Mouse (Mus musculus) embryo, embryonic 10 days (tissue): ENCODE data around the gene Insr.
"Not testable (repeated sequence)": the region's sequence is repeated elsewhere in the genome, so short reads cannot be mapped to it uniquely, and the experiment has no call there.

Experiments
- DNase-seq: peaks from one replicate; pipeline ENCODE4 v3.0.0-alpha.2; 2015; ENCODE audit warnings: low spot score

Insr gene

DNA sequence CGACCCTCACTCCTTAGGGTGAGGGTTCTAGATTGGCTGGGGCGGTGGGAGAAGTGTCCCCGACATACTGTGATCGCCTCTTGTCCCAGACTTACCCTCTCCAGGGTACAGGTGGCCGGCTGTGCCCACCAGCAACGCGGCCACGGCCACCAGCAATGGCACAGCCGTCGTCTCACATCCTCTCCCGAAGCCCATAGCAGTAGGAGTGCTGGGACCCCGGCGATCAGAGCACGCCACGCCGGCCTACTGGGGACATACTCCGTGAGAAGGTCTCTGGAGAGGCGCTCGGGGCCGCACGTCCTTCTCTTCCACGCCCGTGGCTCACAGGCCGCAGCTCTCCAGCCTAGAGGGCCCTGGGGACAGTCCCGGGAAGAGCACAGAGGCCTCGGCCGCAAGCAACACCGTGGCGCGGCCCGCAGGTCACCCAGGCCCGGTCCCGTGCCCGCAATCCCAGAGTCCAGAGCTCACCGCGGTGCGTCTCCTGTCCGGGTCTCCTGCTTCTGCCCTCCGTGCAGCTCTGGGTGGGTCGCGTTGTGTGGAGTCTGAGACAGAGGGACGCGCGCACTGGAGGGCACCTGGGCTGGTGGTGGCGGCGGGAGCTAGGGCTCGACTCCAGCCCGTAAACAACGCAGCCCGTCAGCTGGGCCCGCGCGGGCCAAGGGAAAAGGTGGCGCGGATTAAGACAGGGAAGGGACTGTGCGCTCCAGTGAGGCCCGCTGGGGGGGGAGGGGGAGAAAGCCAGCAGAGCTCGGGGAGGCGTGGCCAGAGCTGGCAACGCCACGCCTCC is at the start of gene Insr:
TSS of gene Insr (minus strand) at position 684 of the 787 bp plus-strand sequence.
- DNase-seq = peak; percentile 92

DNA sequence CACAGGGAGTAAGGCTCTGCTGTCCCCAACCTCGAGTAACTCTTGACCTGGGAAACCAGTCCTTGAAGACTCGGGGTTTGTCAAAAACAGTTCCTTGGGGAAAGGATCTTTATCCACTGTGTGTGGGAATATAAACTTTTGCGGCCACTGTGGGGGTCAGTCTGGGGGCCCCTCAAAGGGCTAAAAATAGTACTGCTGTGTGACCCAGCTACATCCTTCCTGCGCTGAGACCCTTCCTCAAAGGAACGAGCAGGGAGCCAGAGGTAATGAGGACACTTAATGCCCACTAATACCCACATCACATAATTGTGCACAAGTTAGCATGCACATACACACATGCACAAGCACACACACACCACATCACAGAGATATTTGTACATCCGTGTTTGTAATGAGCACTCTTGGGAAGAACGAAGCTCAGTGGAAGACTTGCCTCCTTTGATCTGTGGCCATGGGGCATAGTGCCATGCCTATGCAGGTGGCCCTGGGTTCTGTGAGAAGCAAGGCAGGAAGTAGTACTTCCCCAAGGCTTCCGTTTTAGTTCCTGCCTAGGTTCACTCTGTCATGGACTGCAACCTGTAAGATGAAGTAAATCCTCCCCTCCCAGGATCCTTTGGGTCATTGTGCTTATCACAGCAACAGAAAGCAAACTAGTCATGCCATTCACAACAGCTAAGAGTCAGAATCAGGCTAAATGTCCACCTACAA is 48.3 kb upstream of the Insr start:
- no peak for DNase-seq

DNA sequence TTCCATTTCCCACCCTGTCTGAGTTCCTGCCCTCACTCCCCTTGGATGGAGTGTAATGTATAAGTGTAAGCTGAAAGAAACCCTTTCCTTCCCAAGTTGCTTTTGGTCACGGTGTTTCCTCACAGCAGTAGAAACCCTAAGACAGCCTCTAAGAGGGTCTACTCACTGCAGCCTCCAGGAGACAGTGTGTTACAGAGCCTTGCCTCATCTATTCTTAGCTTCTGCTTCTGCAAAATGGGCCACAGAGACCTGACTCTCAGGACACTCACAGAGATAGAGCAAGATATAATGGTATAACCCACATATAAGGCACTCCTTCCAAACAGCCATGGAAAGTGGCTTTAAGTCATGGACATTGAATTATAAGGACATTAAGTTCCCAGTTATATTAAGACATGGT is 47.6 kb upstream of the Insr start:
- DNase-seq = no peak

DNA sequence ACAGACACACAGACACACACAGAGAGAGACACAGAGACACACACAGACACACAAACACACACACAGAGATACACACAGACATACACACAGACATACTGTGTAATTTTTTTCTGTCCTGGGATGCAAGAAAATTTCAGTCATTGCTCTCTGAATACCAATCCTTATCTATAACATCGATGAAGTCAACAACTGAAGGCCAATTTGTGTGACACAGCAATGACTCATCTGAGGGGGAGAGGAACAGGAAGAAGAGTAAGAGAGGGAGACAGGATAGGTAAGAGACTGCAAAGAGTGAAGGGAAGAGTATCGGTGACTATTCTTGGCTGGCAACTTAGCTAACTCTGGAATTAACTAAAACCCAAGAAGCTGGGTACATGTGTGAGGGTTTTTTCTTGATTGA is 44.8 kb upstream of the Insr start:
- no peak for DNase-seq

DNA sequence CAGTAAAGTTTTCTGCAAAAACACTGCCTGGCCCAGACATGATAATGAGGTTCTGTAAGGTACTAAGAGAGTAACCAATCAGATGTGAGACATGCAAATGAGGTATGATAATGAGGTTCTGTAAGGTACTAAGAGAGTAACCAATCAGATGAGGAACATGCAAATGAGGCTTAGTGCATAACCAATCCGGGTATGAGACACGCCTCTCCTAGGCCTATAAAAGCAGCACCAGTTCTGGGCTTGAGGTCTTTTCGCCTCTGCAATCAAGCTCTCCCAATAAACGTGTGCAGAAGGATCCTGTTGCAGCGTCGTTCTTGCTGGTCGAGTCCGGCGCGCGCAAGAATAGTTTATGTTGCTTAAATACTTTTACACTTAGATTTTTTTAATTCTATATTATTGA is 39.9 kb upstream of the Insr start:
- not testable (repeated sequence) for DNase-seq

DNA sequence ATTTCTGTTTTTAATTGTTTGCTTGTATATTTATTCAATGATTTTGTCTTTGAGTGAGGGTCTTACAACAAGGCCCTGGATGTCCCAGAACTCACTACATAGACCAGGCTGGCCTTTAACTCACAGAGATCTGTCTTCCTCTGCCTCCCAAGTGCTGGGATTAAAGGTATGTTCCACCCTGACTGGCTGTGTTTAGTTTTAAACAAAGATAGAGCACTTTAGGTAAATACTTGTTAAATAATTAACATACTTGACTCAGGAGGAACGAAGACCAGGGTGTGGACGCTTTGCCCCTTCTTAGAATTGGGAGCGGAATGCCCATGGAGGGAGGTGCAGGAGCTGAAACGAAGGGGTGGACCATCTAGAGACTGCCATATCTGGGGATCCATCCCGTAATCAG is 37.2 kb upstream of the Insr start:
- DNase-seq = no peak

DNA sequence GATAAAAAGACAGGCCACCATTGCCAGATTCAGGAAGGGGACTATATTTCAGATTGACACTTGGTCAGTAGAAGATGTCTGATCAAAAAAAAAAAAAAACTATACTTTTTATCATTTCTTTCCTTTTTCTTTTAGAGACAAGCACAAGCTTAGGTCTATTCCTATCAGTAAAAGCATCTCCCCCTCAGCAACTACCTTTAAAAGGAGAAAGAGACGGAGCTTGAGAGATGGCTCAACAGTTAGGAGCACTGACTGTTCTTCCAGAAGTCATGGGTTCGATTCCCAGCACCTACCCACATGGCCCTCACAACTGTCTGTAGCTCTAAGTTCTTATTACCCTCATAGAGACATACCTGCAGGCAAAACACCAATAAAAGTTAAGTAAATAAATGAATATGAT is 34.9 kb upstream of the Insr start:
- no peak for DNase-seq

DNA sequence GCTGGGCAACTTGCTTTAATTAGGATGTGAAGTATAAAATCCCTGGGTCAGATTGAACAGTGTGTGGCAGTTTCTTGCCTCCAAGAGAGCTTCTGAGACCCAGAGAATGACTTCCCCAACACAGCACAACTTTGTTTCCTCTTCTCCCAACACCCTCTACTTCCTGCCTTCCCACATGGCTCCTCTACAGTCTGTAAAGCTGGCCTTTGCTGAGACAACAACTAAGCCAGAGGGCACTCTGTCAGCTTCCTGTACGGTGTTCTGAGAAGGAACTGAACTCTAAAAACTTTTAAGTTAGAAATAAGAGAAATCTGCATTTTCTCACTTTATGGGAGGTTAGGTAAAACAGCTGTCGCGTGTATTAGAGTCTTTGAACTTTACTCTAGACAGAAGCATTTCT is 34.4 kb upstream of the Insr start:
- DNase-seq = no peak

DNA sequence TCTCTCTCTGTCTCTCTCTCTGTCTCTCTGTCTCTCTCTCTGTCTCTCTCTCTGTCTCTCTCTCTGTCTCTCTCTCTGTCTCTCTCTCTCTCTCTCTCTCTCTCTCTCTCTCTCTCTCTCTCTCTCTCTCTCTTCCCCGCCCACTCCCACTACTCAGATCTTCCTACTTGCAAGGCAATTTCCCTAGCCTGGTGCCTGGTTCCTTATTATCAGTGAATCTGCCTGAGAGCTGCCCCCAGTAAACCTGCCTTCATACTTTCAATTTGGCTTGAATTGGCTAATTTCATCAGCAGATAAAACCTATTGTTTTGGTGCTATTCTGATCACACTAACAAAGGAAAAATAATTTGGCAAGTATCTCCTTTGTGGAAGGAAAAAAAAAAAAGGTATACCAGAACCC is 34.0 kb upstream of the Insr start:
- DNase-seq = not testable (repeated sequence)

DNA sequence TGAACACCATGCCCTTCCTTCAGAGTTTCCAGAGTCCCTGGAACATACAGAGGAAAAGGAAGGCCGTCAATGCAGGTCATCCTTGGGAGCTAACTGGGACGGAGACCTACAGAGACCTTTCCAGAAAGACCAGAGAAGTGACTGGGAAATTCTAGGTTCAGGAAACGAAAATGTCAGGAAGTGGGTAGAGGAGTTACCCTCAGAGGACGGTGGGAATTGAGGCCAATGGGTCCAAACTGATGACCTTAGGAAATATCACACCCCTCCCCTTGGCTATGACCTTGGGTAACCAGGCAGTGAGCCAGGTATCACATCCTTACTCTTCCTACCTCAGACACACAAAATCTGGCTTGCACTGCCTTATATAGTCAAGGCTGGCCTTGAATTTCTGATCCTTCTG is 32.1 kb upstream of the Insr start:
- no peak for DNase-seq

DNA sequence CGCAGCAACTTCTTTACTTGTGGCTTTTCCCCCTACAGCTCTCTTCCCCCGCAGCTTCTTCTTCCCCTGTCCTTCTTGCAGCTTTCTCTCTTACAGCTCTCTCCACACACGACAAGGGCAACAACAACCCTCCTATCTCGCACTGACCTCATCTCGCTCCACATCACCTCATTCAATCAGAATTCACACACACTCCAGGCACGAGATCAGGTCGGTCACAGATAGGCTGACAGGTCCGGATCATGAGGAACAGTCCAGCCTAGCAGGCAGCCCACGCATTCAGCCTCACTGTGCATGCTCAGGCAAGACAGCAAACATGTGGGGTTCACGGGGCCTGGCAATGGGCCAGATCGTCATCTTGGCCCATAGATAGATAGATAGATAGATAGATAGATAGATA is 30.2 kb upstream of the Insr start:
- no peak for DNase-seq

DNA sequence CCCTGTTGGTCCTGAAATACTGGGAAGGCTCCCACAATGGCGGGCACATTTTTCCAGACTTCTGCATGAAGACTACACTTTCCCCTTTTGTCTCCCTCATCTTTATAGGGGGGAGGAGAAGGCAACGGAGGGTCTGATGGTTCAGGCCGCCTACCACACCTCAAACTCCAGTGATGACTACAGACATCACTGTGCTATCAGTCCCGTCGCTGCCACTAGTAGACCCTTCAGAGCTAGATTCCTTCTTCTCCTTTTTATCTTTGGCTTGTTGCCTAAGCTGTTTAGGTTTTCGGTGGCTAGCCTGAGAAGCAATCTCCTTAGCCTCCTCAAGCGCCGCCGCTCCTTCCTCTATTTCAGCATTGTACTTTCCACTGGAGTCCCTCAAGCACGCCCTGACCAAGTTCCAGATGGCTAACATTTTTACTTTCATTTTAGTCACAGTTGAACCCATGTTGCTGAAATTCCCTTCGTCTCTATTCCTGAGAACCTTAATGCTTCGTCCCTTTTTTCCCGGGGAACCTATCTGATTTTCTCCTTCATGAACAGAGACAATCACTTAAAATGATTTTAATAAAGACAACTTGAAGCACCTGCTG is 28.9 kb upstream of the Insr start:
- DNase-seq = not testable (repeated sequence)

DNA sequence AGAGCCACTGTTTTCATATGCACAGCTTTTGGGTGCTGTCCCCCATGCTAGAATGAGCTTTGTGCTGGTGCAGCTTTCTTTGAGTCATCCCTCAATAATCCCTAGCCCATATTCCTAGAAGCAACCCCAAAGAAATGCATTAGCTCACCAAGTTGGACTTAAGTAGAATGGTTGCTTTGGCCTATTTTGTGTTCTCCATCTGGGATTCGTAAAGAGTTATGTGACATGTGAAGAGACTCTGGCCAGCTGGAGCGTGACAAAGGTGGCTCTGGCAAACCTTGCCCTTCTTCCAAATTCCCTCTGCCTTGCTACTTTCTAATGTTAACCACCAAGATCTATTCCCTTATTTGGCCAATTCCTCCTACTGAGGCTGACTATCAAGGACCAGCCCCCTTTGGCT is 22.7 kb upstream of the Insr start:
- DNase-seq = no peak

DNA sequence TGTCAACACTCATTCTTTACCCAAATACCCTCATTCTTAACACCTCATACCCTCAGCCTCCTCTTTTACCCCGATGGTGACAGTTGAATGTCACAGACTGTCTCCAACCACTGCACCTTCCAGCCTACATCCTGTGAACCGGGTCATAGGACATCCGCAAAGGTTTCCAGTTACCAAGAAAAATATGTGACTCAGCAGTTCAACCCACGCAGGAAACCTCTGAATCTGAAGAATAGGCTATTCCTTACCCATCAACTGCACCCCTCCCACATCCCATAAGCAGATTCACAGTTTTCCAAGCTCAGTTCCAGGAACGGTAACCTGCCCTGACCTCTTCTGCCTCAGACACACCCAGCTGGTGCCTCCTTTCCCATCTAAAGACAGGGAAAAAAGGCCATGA is 19.9 kb upstream of the Insr start:
- no peak for DNase-seq

DNA sequence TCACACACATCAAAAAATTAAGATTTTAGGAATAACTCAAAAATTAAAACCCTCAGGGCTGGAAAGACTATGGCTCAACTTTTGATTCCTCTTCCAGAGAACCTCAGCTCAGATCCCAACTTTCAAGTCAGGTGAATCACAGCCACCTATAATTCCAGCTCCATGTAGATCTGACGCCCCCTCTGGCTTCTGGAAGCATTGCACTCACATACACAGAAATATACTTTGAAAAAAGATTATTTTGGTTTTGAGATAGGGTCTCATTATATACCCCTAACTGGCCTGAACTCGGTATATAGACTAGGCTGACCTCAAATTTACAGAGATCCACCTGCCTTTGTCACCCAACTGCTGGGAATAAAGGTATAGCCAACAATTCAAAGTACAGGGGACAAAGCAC is 6.4 kb upstream of the Insr start:
- no peak for DNase-seq

DNA sequence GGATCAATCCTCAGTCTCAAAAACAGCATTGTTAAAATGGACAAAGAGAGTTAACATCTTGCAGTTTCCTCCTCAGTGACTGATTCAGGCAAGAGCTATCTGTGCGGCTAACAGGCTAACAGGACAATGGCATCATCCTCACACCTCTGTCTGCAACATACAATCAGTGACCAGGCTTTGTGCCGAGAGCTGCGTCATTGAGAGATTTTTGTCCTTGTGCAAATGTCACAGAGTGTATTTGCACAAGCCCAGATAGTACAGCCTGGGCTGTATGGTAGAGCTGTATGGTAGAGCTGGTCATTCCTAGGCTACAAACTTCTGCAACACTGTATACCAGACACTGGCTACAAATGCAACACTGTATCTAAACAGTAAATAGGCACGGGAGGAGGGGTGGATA is 5.2 kb upstream of the Insr start:
- DNase-seq = no peak

DNA sequence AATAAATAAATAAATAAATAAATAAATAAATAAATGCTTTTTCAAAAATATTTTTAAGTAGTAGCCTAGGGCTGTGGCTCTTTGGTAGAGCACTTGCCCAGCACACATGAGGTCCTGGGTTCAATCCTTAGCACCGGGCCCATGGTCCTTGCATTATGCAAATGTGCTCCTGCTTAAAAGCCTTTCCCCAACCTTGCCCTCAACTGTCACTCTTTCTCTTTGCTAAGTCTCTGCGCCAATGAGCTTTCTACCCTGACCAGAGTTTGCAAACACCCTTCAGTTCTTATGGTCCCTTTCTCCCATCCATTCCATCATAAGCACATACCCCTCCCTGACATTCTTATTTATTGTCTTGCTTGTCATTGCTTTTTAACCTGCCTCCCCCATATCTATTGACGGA is 1.9 kb upstream of the Insr start:
- DNase-seq = no peak

DNA sequence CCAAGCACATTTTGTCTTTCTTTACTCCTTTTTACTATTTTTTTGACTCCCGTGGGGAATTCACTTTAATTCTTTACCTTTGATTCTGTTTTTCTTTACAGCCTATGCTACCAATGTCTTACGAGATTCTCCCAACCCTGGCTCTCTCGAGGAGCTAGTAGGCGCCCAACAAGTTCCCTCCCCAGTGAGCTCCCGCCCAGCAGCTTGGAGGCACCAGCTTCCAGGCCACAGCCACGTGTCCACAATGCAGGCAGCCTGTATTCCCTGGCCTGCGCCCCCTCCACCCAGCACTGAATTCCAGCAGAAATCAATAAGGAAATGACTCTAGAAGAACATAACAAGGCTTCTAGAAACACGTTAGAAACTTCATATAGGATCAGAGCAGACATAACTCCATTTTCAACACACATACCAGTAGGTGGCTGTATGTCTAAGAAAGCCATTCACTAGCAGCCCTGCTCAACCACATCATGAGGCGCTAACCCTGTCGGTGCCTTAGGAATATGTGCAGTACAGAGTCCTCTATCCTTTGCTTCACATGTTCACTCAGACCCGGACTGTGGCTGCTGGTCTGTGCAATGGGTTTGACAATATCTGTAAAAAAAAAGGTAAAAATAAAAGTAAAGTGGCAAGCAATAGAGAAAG is 971 bp upstream of the Insr start:
- peak; percentile 16 for DNase-seq

DNA sequence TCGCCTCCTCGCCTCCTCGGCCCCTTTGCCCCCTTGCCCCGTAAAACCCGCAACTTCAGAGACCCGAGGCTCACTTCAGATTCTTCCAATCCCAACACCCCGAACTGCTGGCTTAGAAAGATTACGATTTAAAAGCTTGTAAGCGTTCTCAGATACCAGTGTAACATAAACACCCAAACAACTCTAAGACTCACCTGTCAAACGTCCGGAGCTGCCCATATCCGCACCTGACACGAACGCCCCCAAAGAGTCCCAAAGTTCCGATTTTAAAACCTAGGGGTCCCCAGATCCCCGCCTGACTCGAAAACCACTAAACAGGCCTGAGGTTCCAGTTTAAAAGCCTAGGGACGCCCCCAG is 282 bp upstream of the Insr start:
- no peak for DNase-seq

DNA sequence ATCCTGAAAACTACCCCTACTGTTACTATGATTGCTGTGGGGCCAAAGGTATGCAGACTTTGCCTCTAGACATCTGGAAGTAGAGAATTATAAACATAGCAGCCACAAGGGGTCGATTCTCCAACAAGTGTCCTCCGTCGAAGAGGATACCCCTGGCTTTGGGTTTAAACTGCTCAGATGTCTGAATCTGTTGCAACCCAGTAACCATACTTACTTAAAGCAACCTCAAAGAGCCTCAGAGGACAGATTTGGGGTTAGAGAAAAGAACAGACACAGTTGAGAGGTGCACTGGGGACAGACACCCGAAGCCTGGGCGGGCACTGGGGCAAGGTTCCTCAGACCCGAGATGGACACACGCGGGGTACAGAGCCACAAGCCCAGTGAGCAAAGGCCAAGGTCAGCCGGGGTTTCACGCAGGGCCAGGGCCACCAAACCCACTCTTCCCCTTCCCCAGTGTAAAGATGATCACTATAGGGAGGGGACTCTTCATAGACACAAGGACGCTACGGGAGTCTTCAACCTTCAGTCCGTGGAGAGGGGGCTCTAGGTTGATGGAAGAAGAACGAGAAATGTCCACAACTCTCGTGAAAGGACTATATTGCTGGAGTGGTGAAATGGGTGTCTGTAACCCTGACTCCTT is 1.1 kb downstream of the Insr start:
- peak; percentile 10 for DNase-seq

DNA sequence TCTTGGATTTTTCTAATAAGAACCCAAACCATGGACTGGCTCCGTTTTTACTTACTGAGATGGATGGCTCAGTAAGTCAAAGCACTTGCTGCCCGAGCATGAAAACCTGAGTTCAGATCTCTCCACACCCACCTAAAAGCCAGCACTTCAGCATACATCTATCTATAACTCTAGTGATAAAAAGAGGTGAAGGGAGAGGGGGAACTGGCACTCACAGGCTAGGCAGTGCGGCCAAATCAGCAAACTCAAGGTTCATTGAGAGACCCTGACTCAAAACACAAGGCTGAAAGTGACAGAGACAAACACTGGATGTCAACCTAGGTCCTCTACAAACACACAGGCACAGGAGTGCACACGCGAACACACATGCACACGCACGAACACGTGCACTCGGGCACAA is 2.2 kb downstream of the Insr start:
- DNase-seq = no peak

DNA sequence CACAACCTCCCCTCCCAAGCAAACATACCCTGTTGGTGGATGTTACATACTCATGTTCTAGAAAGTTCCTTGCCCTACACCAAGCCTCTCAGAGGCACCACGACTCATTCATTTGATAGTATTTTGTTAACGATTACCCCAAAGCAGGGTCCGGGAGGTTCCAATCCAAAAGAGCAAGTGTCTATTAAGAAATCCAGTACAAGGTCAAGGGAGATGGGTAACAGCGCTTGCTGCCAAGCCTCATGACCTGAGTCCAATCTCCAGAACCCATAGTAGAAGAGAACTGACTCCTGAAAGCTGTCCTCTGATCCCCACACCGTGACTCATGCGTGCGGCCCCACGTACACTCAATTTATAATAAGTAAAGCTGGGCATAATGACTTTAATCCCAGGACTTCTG is 3.4 kb downstream of the Insr start:
- DNase-seq = no peak

DNA sequence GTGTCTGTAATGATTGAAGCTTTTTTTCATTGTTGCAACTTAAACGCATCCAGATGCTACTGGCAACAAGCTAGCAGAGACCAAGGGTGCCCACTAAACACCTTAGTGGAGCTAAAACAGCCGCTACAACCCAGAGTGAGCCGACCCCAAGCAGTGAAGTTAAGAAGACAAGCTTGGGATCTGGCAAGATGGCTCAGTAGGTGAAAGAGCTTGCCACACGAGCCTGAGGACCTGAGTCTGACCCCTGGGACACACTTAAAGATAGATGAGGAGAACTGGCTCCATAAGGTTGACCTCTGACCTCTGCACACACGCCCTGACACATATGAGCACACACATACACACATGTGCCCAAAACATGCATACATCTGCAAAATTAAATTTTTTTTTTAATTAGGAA is 4.2 kb downstream of the Insr start:
- no peak for DNase-seq
